Mouse (Mus musculus): ENCODE data around the gene Tprg. TPM values are rescaled to one million over a fixed set of nuclear protein-coding genes. Genes with fewer than 3 reads are reported as not detected.

Gene Tprg
- polyA plus RNA-seq, 1 experiment from 2014 or later: 17.0 TPM

DNA sequence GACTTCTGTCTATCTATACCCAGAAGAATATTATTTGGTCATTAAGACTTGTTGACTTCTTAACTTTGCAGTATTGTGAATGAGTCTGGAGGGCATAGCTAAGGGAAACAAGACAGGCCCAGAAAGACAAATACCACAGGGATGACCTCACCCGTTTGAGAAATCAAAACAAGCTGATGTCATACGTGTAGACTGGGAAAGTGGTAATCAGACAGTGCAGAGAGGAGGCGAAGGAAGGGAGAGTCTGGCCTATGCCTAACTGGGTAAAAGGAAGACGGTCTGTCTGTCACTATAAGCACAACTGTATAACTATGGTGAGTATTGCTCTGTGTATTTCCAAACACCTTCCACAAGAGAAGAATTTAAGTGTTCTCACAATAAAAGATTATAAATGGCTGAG, 23.7 kb upstream of the Tprg start:
- H3K27ac ChIP-seq (ENCODE audit: low read length): no peak overlapping the region
- H3K9ac ChIP-seq (ENCODE audit: low read length): no peak overlapping the region
- 55% methylated on average over 4 of the region's 4 CpGs for WGBS
- no peaks in the 10 kb centered on the region for H3K27me3 ChIP-seq (ENCODE audit: control insufficient read depth, insufficient read depth, low read length)
- no peak overlapping the region for H3K4me2 ChIP-seq (ENCODE audit: low read depth, low read length)
- no peak overlapping the region for H3K4me3 ChIP-seq (replicated peaks; ENCODE audit: low read length)
- no peaks in the 10 kb centered on the region for H3K36me3 ChIP-seq (ENCODE audit: control insufficient read depth, insufficient read depth, low read length)
- no peaks in the 10 kb centered on the region for H3K9me3 ChIP-seq (replicated peaks; ENCODE audit: control insufficient read depth, low read length)
- H3K4me1 ChIP-seq (ENCODE audit: control insufficient read depth, insufficient read depth, low read length): no peaks in the 10 kb centered on the region
- ATAC-seq (ENCODE audit: insufficient read depth, low FRiP score): no peak

DNA sequence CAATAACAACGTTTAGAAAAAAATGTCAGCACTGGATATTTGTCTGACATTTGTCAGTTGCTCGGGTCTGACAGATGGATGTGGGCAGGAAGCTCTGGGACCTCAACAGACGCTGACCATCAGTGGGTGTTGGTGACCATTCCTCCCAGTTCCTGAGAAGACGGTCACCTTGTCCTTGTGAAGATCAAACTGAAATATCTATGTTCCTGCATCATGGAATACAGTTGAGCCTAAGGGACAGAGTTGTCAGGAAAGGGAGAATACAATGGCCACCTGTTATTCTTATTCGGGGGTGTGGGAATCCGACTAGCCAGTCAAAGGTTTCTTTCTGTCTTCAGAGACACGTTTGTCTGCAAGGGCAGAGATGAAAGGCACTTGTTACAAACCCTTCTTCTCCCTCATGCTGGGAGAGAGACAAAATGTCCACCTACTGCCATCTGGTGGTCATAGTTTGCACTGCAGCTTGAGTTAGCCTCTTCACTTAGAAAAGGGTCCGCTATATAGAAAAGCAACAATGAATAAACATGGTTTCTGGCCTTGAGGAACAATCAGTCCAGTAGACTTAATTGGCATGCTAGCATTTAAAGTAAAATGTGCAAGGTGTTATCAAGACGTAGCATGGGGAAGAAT, 23.0 kb upstream of the Tprg start:
- no peaks in the 10 kb centered on the region for H3K36me3 ChIP-seq (ENCODE audit: control insufficient read depth, insufficient read depth, low read length)
- H3K9me3 ChIP-seq (replicated peaks; ENCODE audit: control insufficient read depth, low read length): no peaks in the 10 kb centered on the region
- whole genome bisulfite sequencing: 35% methylated on average over 9 of the region's 9 CpGs
- H3K4me1 ChIP-seq (ENCODE audit: control insufficient read depth, insufficient read depth, low read length): no peaks in the 10 kb centered on the region
- no peak overlapping the region for H3K4me3 ChIP-seq (replicated peaks; ENCODE audit: low read length)
- H3K27ac ChIP-seq (ENCODE audit: low read length): no peak overlapping the region
- H3K4me2 ChIP-seq (ENCODE audit: low read depth, low read length): no peak overlapping the region
- no peak overlapping the region for H3K9ac ChIP-seq (ENCODE audit: low read length)
- no peaks in the 10 kb centered on the region for H3K27me3 ChIP-seq (ENCODE audit: control insufficient read depth, insufficient read depth, low read length)
- no peak for ATAC-seq (ENCODE audit: insufficient read depth, low FRiP score)

DNA sequence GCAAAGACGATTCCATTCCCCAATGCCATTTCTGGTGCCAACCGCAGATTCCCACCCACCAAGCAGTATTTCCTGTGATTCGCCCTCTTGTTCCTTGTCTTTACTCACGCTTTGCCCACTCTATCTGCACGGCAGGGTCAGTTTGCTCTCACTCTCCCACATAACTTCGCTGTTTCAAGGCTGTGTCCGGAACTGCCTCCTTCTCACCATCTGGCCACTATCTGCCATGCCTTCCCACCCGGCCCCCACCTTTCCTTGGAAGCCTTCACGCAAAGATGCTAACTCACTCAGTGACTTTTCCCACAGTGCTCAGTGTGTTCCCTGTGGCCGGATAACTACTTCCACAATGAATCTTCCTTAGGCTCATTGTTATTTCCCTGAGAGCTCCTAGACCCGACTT, 21.4 kb upstream of the Tprg start:
- Histone ChIP-seq H3K4me2 (ENCODE audit: low read depth, low read length) (no peak overlapping the region), H3K4me3 (replicated peaks; ENCODE audit: low read length) (no peak overlapping the region), H3K27ac (ENCODE audit: low read length) (no peak overlapping the region), H3K36me3 (ENCODE audit: control insufficient read depth, insufficient read depth, low read length) (no peaks in the 10 kb centered on the region), H3K9me3 (replicated peaks; ENCODE audit: control insufficient read depth, low read length) (no peaks in the 10 kb centered on the region), H3K27me3 (ENCODE audit: control insufficient read depth, insufficient read depth, low read length) (no peaks in the 10 kb centered on the region), H3K9ac (ENCODE audit: low read length) (no peak overlapping the region), H3K4me1 (ENCODE audit: control insufficient read depth, insufficient read depth, low read length) (no peaks in the 10 kb centered on the region)
- 75% methylated on average over 11 of the region's 11 CpGs for WGBS
- ATAC-seq (ENCODE audit: insufficient read depth, low FRiP score): no peak

DNA sequence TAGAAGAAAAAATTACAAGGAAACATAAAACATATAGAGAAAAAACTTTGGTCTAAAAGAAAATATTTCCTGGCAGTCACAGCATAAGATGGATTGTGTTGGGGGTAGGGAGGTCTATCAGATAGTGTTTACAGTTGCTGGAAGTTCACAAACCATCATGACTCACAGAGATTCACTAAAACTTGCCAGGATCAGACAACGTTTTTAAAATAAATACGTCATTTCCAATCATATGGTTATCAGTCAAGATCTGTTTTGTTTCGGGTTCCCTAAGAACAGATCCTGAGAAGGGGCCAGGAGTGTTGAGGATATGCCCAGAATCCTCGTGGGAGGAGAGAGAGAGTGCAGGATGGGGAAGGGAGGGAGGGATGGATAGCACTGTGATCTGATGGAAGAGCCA, 18.3 kb upstream of the Tprg start:
- no peaks in the 10 kb centered on the region for H3K9me3 ChIP-seq (replicated peaks; ENCODE audit: control insufficient read depth, low read length)
- H3K27ac ChIP-seq (ENCODE audit: low read length): no peak overlapping the region
- no peaks in the 10 kb centered on the region for H3K36me3 ChIP-seq (ENCODE audit: control insufficient read depth, insufficient read depth, low read length)
- WGBS: 32% methylated on average over 4 of the region's 4 CpGs
- no peak overlapping the region for H3K9ac ChIP-seq (ENCODE audit: low read length)
- ATAC-seq (ENCODE audit: insufficient read depth, low FRiP score): no peak
- no peak overlapping the region for H3K4me2 ChIP-seq (ENCODE audit: low read depth, low read length)
- no peaks in the 10 kb centered on the region for H3K27me3 ChIP-seq (ENCODE audit: control insufficient read depth, insufficient read depth, low read length)
- H3K4me1 ChIP-seq (ENCODE audit: control insufficient read depth, insufficient read depth, low read length): no peaks in the 10 kb centered on the region
- H3K4me3 ChIP-seq (replicated peaks; ENCODE audit: low read length): no peak overlapping the region

DNA sequence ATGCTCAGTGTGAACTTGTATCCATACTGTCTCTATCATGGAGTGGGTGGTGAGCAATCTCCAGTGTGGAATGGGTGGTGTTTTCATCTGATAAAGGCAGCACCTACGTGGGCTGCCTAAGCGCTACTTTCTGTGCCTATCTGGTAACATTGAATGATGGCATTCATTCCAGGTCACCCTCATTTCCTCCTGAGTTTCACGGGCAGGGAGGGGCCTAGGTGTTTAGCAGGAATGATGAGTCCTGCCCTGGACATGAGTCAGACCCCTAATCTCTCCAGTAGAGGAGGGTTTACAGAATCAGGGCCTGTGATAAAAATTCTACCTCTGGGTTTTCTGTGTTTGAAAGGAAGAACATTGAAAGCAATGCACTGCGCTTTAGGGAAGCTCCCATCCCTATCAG, 4.1 kb upstream of the Tprg start:
- WGBS: 65% methylated on average over 4 of the region's 4 CpGs

DNA sequence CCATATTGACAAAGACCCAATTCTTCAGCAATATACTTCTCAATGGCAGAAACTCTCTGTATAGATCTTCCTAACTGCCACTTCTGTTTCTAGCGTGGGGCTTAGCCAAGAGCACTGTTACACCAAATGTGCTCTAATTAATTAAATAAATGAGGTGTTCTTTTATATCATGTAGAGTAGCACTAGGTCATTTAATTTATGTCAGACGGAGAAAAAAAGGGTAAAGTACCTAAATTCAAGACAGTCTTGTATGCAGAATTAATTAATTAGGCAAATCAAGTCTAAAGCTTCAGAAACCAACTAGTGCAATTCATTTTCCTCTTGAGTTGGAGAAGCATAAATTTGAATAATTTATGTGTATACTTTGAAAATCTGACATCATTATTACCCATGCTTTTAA, 7.1 kb downstream of the Tprg start:
- ATAC-seq (ENCODE audit: insufficient read depth, low FRiP score): no peak
- no peak overlapping the region for H3K9ac ChIP-seq (ENCODE audit: low read length)
- no peaks in the 10 kb centered on the region for H3K4me1 ChIP-seq (ENCODE audit: control insufficient read depth, insufficient read depth, low read length)
- H3K27me3 ChIP-seq (ENCODE audit: control insufficient read depth, insufficient read depth, low read length): no peaks in the 10 kb centered on the region
- WGBS: 74% methylated on average over 2 of the region's 2 CpGs
- no peak overlapping the region for H3K4me2 ChIP-seq (ENCODE audit: low read depth, low read length)
- H3K4me3 ChIP-seq (replicated peaks; ENCODE audit: low read length): no peak overlapping the region
- H3K36me3 ChIP-seq (ENCODE audit: control insufficient read depth, insufficient read depth, low read length): no peaks in the 10 kb centered on the region
- no peak overlapping the region for H3K27ac ChIP-seq (ENCODE audit: low read length)
- no peaks in the 10 kb centered on the region for H3K9me3 ChIP-seq (replicated peaks; ENCODE audit: control insufficient read depth, low read length)

More for the DNA sequence above, 4.1 kb upstream of the Tprg start:
- Histone ChIP-seq H3K27me3 (ENCODE audit: control insufficient read depth, insufficient read depth, low read length) (no peaks in the 10 kb centered on the region), H3K4me3 (replicated peaks; ENCODE audit: low read length) (no peak overlapping the region), H3K9ac (ENCODE audit: low read length) (no peak overlapping the region), H3K9me3 (replicated peaks; ENCODE audit: control insufficient read depth, low read length) (no peaks in the 10 kb centered on the region), H3K27ac (ENCODE audit: low read length) (peak overlapping the region; percentile 78), H3K36me3 (ENCODE audit: control insufficient read depth, insufficient read depth, low read length) (no peaks in the 10 kb centered on the region), H3K4me1 (ENCODE audit: control insufficient read depth, insufficient read depth, low read length) (no peaks in the 10 kb centered on the region), H3K4me2 (ENCODE audit: low read depth, low read length) (no peak overlapping the region)
- ATAC-seq (ENCODE audit: insufficient read depth, low FRiP score): peak; percentile 58; the same call in 1 of the 2 replicates

DNA sequence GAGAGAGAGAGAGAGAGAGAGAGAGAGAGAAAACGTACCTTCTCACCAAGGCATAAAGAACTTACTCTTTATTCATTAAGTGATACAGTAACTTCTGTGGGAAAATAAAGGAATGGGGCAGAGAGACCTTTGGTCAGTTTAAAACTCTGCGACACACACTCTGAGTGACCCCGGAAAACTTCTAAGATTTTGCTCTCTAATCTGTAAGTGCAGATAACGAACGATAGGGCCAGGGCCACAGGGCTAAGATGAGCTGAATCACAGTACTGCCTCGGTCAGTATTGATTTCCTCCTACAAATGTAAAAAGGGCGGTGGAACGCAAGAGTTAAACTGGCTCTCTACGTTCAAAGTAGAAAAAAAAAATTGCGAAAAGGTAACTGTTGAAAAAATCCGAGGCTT, 8.9 kb downstream of the Tprg start:
- Histone ChIP-seq H3K9me3 (replicated peaks; ENCODE audit: control insufficient read depth, low read length) (no peaks in the 10 kb centered on the region), H3K36me3 (ENCODE audit: control insufficient read depth, insufficient read depth, low read length) (no peaks in the 10 kb centered on the region), H3K4me1 (ENCODE audit: control insufficient read depth, insufficient read depth, low read length) (no peaks in the 10 kb centered on the region), H3K4me3 (replicated peaks; ENCODE audit: low read length) (no peak overlapping the region), H3K27me3 (ENCODE audit: control insufficient read depth, insufficient read depth, low read length) (no peaks in the 10 kb centered on the region), H3K27ac (ENCODE audit: low read length) (no peak overlapping the region), H3K9ac (ENCODE audit: low read length) (no peak overlapping the region), H3K4me2 (ENCODE audit: low read depth, low read length) (no peak overlapping the region)
- no peak for ATAC-seq (ENCODE audit: insufficient read depth, low FRiP score)
- WGBS: 68% methylated on average over 11 of the region's 11 CpGs

DNA sequence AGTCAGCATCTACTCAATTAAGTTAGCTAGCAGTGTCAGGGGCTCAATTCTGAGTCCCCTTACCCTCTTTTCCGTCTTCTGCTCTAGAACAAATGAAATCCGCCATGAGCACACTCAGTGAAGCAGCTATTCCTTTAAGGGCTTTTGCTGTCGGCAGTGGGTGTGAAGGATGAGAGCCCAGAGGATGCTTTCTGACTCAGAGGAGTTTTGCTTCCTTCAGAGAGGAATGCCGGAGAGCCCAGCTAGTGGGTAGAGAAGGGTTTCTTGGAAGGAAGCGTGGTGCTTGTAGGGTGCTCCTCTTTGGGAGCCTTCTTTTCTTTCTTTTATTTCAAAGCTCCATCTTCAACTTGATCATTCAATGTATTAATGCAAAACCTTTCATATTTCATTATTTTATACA, 10.1 kb downstream of the Tprg start:
- no peak overlapping the region for H3K9ac ChIP-seq (ENCODE audit: low read length)
- H3K4me3 ChIP-seq (replicated peaks; ENCODE audit: low read length): no peak overlapping the region
- no peaks in the 10 kb centered on the region for H3K27me3 ChIP-seq (ENCODE audit: control insufficient read depth, insufficient read depth, low read length)
- ATAC-seq (ENCODE audit: insufficient read depth, low FRiP score): no peak
- no peak overlapping the region for H3K4me2 ChIP-seq (ENCODE audit: low read depth, low read length)
- H3K36me3 ChIP-seq (ENCODE audit: control insufficient read depth, insufficient read depth, low read length): no peaks in the 10 kb centered on the region
- 83% methylated on average over 5 of the region's 5 CpGs for whole genome bisulfite sequencing
- H3K9me3 ChIP-seq (replicated peaks; ENCODE audit: control insufficient read depth, low read length): no peaks in the 10 kb centered on the region
- H3K27ac ChIP-seq (ENCODE audit: low read length): no peak overlapping the region
- no peaks in the 10 kb centered on the region for H3K4me1 ChIP-seq (ENCODE audit: control insufficient read depth, insufficient read depth, low read length)

DNA sequence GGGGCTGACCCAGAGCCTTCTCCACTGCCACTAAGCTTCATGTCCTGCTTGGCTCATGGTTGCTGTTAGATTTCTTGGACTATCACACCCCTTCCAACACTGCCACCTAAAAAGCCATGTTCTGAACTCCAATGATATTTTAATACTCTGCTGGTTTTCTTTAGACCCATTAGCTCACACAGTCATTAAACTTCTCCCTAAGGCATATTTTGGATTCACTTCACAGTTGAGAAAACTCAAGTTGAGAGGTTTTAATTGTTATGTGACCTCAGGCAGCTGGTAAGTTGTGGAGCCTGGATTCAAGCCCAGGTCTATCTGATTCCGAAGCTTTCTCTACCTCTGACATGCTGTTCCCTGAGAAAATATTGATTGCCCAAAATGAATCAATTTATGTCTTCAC, 11.6 kb downstream of the Tprg start:
- 53% methylated on average over 1 of the region's 1 CpGs for WGBS
- Histone ChIP-seq H3K4me3 (replicated peaks; ENCODE audit: low read length) (no peak overlapping the region), H3K9me3 (replicated peaks; ENCODE audit: control insufficient read depth, low read length) (no peaks in the 10 kb centered on the region), H3K9ac (ENCODE audit: low read length) (no peak overlapping the region), H3K27ac (ENCODE audit: low read length) (no peak overlapping the region), H3K27me3 (ENCODE audit: control insufficient read depth, insufficient read depth, low read length) (no peaks in the 10 kb centered on the region), H3K4me2 (ENCODE audit: low read depth, low read length) (no peak overlapping the region), H3K36me3 (ENCODE audit: control insufficient read depth, insufficient read depth, low read length) (no peaks in the 10 kb centered on the region), H3K4me1 (ENCODE audit: control insufficient read depth, insufficient read depth, low read length) (no peaks in the 10 kb centered on the region)
- ATAC-seq (ENCODE audit: insufficient read depth, low FRiP score): no peak

DNA sequence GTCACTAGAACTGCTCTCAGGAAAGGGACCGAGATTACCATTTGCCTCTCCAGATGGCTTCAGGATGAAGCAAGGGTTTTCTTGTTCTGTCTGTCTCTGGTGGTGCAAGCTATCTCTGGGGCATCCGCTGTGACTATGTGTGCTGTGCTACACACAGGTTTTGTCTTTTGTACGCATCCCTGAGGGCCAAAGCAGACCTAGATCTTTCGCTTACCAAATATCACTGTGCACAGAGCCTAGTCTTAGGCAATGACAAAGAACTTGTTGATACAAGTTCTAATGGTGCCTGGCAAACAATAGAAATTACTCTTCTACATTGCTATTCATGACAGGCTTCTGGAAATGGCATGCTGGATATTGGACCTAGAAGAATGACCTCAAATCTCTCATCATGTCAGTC, 16.0 kb downstream of the Tprg start:
- H3K4me3 ChIP-seq (replicated peaks; ENCODE audit: low read length): no peak overlapping the region
- H3K9me3 ChIP-seq (replicated peaks; ENCODE audit: control insufficient read depth, low read length): no peaks in the 10 kb centered on the region
- H3K4me2 ChIP-seq (ENCODE audit: low read depth, low read length): no peak overlapping the region
- no peaks in the 10 kb centered on the region for H3K36me3 ChIP-seq (ENCODE audit: control insufficient read depth, insufficient read depth, low read length)
- no peak overlapping the region for H3K27ac ChIP-seq (ENCODE audit: low read length)
- no peaks in the 10 kb centered on the region for H3K27me3 ChIP-seq (ENCODE audit: control insufficient read depth, insufficient read depth, low read length)
- no peak for ATAC-seq (ENCODE audit: insufficient read depth, low FRiP score)
- 87% methylated on average over 4 of the region's 4 CpGs for WGBS
- no peaks in the 10 kb centered on the region for H3K4me1 ChIP-seq (ENCODE audit: control insufficient read depth, insufficient read depth, low read length)
- H3K9ac ChIP-seq (ENCODE audit: low read length): no peak overlapping the region

All from stomach, embryonic 16.5 days (tissue).